Mouse (Mus musculus): ENCODE measurements at regions not wholly inside any gene's neighbourhood (a gene's known extent, or its start where the extent isn't known, plus 50 kb on each side); places are given as distances from the start of the nearest gene placed in this dataset.

DNA sequence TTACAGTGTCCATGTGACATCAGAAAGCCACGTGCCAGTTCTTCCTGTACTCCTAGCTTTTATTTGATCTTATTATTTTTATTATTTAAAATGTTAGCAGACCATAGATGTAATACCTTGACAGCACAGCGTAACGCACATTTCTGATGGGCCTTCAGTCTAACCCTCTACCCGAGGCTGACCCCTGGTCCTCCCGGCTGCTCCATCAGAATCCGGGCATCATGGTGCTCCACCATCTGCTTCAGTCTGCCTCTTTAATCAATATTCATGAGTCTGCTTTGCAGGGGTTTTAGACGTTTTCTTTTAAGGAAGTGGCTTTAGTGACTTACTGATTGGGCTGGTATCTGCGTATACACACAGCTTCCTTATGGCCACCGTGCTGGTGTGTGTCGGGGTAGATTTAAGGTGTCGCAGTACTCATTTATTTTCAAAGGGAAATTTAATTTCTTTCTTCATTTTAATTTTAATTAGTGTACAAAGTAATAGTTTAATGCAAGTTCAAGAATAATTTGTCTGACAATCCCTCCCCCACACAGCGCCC, 265.2 kb upstream of the Sox2 start:
- H3K27me3 ChIP-seq (replicated peaks; ENCODE audit: control insufficient read depth, insufficient read depth, low read length): no peaks in the 10 kb centered on the region

DNA sequence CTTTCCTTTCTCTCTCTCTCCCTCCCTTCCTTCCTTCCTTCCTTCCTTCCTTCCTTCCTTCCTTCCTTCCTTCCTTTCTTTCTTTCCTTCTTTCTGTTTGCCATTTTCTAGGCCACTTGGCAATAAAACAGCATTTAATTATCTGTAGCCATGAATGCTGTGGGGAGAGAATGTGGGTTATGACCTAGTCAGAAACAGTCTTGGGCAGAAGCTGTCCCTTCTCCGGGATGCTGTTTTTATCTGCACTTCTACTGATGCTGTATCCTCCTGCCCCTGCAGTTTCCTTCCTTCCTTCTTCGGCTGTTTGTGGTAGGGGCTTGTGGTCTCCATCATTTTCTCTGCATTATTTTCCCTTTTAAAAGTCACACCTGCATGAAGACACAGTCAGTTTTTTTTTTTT, 272.3 kb upstream of the Sox2 start:
- TF ChIP-seq CTCF (conservative IDR thresholded peaks at IDR 0.05; ENCODE audit: insufficient read depth, insufficient read length, low read depth, low read length) (no peak), POLR2A (IDR thresholded peaks at IDR 0.05; ENCODE audit: low read depth, low read length) (no peak)
- H3K4me3 ChIP-seq (ENCODE audit: insufficient read depth, low read depth, low read length): no peak overlapping the region
- no peaks in the 10 kb centered on the region for H3K4me1 ChIP-seq (ENCODE audit: control insufficient read depth, insufficient read depth, low read length)
- no peak overlapping the region for H3K27ac ChIP-seq (ENCODE audit: insufficient read depth, low read depth, low read length)
- no peaks in the 10 kb centered on the region for H3K36me3 ChIP-seq (ENCODE audit: control insufficient read depth, insufficient read depth, low read length)
- H3K27me3 ChIP-seq (replicated peaks; ENCODE audit: control insufficient read depth, insufficient read depth, low read length): no peaks in the 10 kb centered on the region; the same call in 1 of the 2 replicates
- WGBS: 38% methylated on average over 2 of the region's 2 CpGs
- no peak for DNase-seq

More for the DNA sequence above, 265.2 kb upstream of the Sox2 start:
- no peak overlapping the region for H3K27ac ChIP-seq (ENCODE audit: insufficient read depth, low read depth, low read length)
- no peak overlapping the region for H3K4me3 ChIP-seq (ENCODE audit: insufficient read depth, low read depth, low read length)
- H3K36me3 ChIP-seq (ENCODE audit: control insufficient read depth, insufficient read depth, low read length): no peaks in the 10 kb centered on the region
- TF ChIP-seq POLR2A (IDR thresholded peaks at IDR 0.05; ENCODE audit: low read depth, low read length): no peak
- TF ChIP-seq CTCF (conservative IDR thresholded peaks at IDR 0.05; ENCODE audit: insufficient read depth, insufficient read length, low read depth, low read length): no peak
- no peak for DNase-seq
- 82% methylated on average over 12 of the region's 12 CpGs for WGBS
- H3K4me1 ChIP-seq (ENCODE audit: control insufficient read depth, insufficient read depth, low read length): no peaks in the 10 kb centered on the region

DNA sequence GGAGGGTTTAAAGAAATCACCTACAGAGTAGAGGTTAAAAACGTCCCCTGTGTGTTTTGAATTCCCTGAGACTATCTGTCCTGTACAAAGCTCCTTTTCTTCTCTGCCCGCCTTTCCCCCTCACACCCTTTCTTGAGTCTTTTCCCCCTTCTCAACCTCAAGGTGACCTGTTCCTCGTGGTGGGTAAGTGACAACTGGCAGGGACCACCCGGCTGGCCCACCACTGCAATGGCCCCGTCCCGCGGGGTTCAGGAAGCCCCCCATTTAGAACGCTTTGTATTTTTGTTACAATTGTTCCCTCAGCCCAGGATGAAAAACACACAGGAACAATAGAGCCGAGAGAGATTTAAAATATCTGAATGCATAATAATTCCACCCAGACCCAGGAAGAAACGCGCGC, 272.9 kb upstream of the Sox2 start:
- no peak overlapping the region for H3K4me3 ChIP-seq (ENCODE audit: insufficient read depth, low read depth, low read length)
- H3K36me3 ChIP-seq (ENCODE audit: control insufficient read depth, insufficient read depth, low read length): no peaks in the 10 kb centered on the region
- H3K27me3 ChIP-seq (replicated peaks; ENCODE audit: control insufficient read depth, insufficient read depth, low read length): no peaks in the 10 kb centered on the region; the same call in 1 of the 2 replicates
- TF ChIP-seq POLR2A (IDR thresholded peaks at IDR 0.05; ENCODE audit: low read depth, low read length) (no peak), CTCF (conservative IDR thresholded peaks at IDR 0.05; ENCODE audit: insufficient read depth, insufficient read length, low read depth, low read length) (no peak)
- H3K27ac ChIP-seq (ENCODE audit: insufficient read depth, low read depth, low read length): no peak overlapping the region
- no peaks in the 10 kb centered on the region for H3K4me1 ChIP-seq (ENCODE audit: control insufficient read depth, insufficient read depth, low read length)
- no peak for DNase-seq
- WGBS: 74% methylated on average over 12 of the region's 12 CpGs

GRCm38 (mm10) chr3:34371418-34371817, 278.8 kb upstream of the Sox2 start:
- WGBS: 74% methylated on average over 2 of the region's 2 CpGs
- TF ChIP-seq CTCF (conservative IDR thresholded peaks at IDR 0.05; ENCODE audit: insufficient read depth, insufficient read length, low read depth, low read length) (no peak), POLR2A (IDR thresholded peaks at IDR 0.05; ENCODE audit: low read depth, low read length) (no peak)
- Histone ChIP-seq H3K36me3 (ENCODE audit: control insufficient read depth, insufficient read depth, low read length) (no peaks in the 10 kb centered on the region), H3K4me3 (ENCODE audit: insufficient read depth, low read depth, low read length) (no peak overlapping the region), H3K27ac (ENCODE audit: insufficient read depth, low read depth, low read length) (no peak overlapping the region), H3K4me1 (ENCODE audit: control insufficient read depth, insufficient read depth, low read length) (no peaks in the 10 kb centered on the region), H3K27me3 (replicated peaks; ENCODE audit: control insufficient read depth, insufficient read depth, low read length) (no peaks in the 10 kb centered on the region)
- DNase-seq: peak; percentile 28

DNA sequence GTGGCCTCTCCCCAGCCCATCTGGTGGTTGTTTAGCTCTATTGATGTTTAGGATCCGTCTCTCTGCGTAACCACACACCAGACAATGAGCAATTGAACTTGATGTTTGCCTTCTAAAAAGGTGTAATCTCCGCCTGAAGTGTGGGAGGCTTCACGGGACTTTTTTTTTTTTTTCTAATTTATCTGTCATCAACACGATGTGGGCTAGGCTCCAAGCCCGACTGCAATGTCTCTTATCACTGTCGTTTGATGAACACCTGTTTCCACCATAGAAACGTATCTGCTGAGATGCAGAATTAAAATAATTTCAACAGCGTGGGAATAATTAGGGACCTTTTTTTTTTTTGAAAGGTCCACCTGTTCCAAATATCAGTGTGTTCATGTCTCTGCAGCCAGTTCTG, 257.0 kb upstream of the Dnajc19 start:
- Histone ChIP-seq H3K27ac (ENCODE audit: insufficient read depth, low read depth, low read length) (no peak overlapping the region), H3K36me3 (ENCODE audit: control insufficient read depth, insufficient read depth, low read length) (no peaks in the 10 kb centered on the region), H3K4me3 (ENCODE audit: insufficient read depth, low read depth, low read length) (no peak overlapping the region), H3K4me1 (ENCODE audit: control insufficient read depth, insufficient read depth, low read length) (no peaks in the 10 kb centered on the region), H3K27me3 (replicated peaks; ENCODE audit: control insufficient read depth, insufficient read depth, low read length) (no peaks in the 10 kb centered on the region)
- no peak for DNase-seq
- no peak for TF ChIP-seq CTCF (conservative IDR thresholded peaks at IDR 0.05; ENCODE audit: insufficient read depth, insufficient read length, low read depth, low read length)
- WGBS: 61% methylated on average over 9 of the region's 9 CpGs

- WGBS: 75% methylated on average over 4 of the region's 4 CpGs
- TF ChIP-seq POLR2A (IDR thresholded peaks at IDR 0.05; ENCODE audit: low read depth, low read length): no peak
- no peak for TF ChIP-seq CTCF (conservative IDR thresholded peaks at IDR 0.05; ENCODE audit: insufficient read depth, insufficient read length, low read depth, low read length)
Observed at GRCm38 (mm10) chr3:34333555-34333954, 252.4 kb upstream of the Dnajc19 start.

DNA sequence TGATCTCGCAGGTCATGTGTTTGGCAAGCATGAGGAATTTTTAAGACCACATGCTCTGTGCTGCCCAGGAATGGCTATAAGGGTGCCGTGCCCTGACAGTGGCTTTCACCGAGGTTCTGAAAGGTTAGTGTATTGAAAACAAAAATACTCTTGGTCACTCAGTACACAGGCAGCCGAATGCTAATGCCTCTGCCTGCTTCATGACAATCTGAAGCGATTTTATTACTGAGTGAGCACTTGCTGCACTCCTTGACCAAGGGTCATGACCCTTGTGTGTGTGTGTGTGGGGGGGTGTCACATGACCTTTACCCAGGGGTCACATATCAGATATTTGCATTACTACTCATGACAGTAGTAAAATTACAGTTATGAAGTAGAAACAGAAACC, 250.8 kb upstream of the Dnajc19 start:
- Histone ChIP-seq H3K27ac (ENCODE audit: insufficient read depth, low read depth, low read length) (no peak overlapping the region), H3K27me3 (replicated peaks; ENCODE audit: control insufficient read depth, insufficient read depth, low read length) (no peaks in the 10 kb centered on the region), H3K36me3 (ENCODE audit: control insufficient read depth, insufficient read depth, low read length) (no peaks in the 10 kb centered on the region), H3K4me1 (ENCODE audit: control insufficient read depth, insufficient read depth, low read length) (no peaks in the 10 kb centered on the region; the same call in 1 of the 2 replicates), H3K4me3 (ENCODE audit: insufficient read depth, low read depth, low read length) (no peak overlapping the region)
- TF ChIP-seq POLR2A (IDR thresholded peaks at IDR 0.05; ENCODE audit: low read depth, low read length) (no peak), CTCF (conservative IDR thresholded peaks at IDR 0.05; ENCODE audit: insufficient read depth, insufficient read length, low read depth, low read length) (no peak)
- peak; percentile 2 for DNase-seq
- 11% methylated on average over 5 of the region's 5 CpGs for WGBS

More at GRCm38 (mm10) chr3:34333555-34333954, 252.4 kb upstream of the Dnajc19 start:
- no peak for DNase-seq
- Histone ChIP-seq H3K27ac (ENCODE audit: insufficient read depth, low read depth, low read length) (no peak overlapping the region), H3K4me1 (ENCODE audit: control insufficient read depth, insufficient read depth, low read length) (no peaks in the 10 kb centered on the region; the same call in 1 of the 2 replicates), H3K4me3 (ENCODE audit: insufficient read depth, low read depth, low read length) (no peak overlapping the region), H3K27me3 (replicated peaks; ENCODE audit: control insufficient read depth, insufficient read depth, low read length) (no peaks in the 10 kb centered on the region), H3K36me3 (ENCODE audit: control insufficient read depth, insufficient read depth, low read length) (no peaks in the 10 kb centered on the region)
